Mouse (Mus musculus): ENCODE measurements around the gene Setd3.
"Not testable (repeated sequence)": the region's sequence is repeated elsewhere in the genome, so short reads cannot be mapped to it uniquely, and the experiment has no call there.

Setd3 gene

GRCm38 (mm10) chr12:108135610-108136208, 43.4 kb downstream of the Setd3 start:
- DNase-seq: no peak

- peak; percentile 36 for DNase-seq
These were observed 45.9 kb downstream of the Setd3 start for GRCm38 (mm10) chr12:108133181-108133580.

DNA sequence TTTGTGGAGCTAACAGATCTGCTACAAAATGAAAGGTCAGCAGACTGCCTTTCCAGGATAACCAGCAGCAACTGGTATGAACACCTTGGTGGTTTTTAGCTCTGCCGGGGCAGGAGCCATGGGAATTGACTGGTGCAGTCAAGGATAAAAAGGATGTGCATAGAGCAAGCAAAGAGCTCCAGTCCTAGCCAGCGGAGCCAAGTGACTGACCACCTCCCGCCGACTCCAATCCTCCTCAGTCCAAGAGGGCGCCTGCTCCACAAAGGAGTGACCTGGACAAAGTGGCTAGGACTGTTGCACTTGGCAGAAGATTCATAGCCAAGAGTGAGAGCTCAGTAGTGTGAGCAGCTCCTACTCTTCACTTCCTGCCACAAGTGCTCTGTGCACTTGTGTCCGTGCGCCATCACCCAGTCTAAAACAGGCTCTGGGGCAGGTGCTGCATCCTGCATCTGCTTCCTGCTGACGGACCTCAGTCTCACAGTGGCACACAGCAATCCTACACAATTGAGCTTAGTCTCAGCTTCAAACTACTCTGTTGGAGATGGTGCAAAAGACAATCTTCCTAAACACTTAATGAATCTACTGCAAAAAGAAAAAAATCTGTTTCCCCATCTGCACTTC, 46.6 kb downstream of the Setd3 start:
- DNase-seq: peak; percentile 7

DNA sequence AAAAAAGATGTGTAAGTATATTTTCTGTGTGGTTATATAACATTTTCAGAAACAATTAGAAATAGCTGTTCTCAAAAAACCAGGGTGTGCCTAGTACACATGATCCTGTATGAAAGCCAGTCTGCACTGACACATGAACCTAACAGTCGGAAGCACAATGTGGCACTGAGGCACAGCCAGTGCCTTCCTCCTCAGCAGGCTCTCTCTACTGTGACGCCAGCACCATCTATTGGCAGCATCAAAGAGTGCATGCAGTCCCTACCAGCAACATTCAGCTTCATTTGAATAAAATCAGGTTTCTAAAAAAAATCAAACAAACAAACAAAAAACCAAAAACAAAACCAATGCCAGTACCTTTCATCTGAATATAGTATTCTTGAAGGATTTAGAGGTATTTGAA, 57.8 kb downstream of the Setd3 start:
- DNase-seq: peak; percentile 81

GRCm38 (mm10) chr12:108120434-108120833, 58.7 kb downstream of the Setd3 start:
- DNase-seq: no peak

- peak; percentile 16 for DNase-seq
These were observed 59.2 kb downstream of the Setd3 start for GRCm38 (mm10) chr12:108119930-108120329.

GRCm38 (mm10) chr12:108118902-108119531, 60.1 kb downstream of the Setd3 start:
- DNase-seq: peak; percentile 52

- DNase-seq: no peak
These were observed 60.6 kb downstream of the Setd3 start for GRCm38 (mm10) chr12:108118503-108118901.

DNA sequence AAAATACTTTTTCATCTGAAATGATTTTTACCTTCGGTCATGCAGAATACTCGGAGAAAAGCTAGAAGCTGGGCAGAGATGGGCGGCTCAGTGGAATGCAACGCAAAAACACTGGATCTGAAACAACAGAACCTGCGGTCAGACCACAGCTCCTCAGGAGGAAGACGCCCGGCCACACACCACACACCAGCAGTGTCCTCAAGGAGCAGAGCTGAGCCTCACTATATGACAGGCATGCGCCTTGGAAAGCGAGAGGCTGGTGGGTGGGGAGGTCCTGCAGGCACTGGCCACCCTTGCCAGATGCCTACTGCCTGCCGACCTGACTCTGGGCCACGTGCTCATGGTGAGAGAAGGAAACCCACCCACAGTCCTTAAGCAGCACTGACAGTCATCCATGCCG, 67.9 kb downstream of the Setd3 start:
- no peak for DNase-seq

DNA sequence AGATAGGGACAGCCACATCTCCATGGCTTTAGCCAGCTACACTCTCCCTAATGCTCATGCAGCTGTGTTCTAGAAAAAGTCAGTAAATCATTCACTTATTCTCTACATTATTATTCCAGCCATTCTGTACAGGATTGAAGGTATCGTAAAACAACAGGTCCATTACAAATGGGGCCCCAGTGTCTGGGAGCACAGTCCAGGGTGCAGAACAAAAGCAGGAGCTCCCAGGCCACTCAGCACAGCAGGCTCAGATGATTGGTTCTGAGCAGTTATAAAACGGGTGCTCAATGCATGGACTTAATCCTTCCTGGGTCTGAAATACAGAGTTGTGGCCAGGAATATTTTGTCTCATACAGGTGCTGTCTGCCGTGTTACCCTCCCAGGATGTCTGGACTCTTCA, 68.4 kb downstream of the Setd3 start:
- no peak for DNase-seq

DNA sequence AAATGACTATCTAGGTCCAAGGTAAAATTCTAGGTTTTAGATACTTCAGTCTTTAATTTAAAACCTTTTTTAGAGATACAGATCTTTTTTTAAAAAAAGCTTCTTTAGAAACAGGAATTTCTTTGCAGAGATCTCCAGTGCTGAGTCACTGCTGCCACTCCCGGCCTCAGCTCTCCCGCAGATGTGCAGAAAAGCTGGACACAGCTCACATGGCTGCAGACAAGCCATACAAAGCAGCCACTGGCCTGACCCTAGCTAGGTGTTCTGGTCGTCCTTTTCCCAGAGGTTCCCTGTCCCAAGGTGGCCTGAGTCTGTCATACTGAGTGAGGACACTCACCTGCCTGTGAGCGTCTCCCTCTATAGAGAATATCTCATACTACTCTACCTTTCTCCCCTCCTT, 69.4 kb downstream of the Setd3 start:
- no peak for DNase-seq

DNA sequence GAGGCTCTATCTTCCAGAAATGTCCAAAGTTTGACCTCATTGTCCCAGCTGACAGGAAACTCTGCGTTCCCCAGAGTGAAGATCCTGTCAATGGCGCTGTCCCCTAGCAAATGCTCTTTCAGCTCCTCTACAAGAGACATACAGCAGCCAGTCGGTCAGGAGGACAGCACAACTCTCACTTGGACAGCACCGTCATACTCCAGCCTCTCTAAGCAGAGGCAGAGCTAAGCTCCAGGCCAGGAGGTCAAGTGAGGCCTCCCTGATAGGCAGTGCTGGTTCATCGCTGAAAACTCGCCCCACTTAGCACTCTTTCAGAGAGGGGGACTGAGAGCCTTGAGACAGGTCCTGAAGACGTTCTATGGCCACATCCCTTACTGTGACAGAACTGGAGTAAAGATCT, 70.5 kb downstream of the Setd3 start:
- DNase-seq: not testable (repeated sequence)

- no peak for DNase-seq
These were observed 75.8 kb downstream of the Setd3 start for GRCm38 (mm10) chr12:108103292-108103691.

GRCm38 (mm10) chr12:108102119-108102518, 77.0 kb downstream of the Setd3 start:
- DNase-seq: no peak

- no peak for DNase-seq
These were observed 78.9 kb downstream of the Setd3 start for GRCm38 (mm10) chr12:108100181-108100580.

- DNase-seq: no peak
These were observed 80.7 kb downstream of the Setd3 start for GRCm38 (mm10) chr12:108098201-108098980.

DNA sequence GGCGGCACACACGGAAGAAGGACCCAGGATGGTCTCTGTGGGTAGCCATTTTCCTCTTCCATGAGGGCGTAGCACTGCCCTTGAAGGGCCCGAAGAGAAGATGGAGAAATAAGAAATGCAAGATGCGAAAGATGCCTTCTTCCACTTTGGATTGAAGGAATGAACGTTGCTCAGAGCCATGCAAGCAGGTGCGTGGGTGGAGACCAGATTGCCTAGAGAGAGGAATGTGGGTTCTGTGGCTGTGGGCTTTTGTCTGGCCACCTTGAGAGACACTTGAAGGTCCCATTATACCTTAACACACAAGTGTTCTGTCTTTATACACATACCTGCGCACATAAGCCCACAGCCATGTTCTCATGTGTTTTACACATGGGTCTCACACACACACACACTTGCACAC, 81.5 kb downstream of the Setd3 start:
- DNase-seq: no peak

DNA sequence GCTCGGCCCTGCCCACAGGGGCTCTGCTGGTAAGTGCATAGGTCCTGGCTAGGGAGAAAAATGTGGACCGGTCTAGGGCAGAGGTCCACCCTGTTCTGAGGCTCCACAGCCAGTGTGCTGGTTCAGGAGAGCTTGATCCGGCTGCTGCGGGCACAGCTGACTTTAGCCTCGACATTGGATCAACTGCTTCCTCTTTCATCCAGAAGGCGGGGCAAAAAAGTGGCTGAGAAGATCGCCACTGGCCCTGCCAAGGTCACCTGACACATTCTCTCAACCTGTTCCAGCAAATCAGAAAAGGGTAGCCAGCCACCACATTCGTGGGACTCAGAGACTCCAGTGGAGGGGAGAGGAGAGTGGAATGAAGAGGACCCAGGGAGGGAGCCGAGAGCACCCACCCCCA, 90.9 kb downstream of the Setd3 start:
- no peak for DNase-seq

DNA sequence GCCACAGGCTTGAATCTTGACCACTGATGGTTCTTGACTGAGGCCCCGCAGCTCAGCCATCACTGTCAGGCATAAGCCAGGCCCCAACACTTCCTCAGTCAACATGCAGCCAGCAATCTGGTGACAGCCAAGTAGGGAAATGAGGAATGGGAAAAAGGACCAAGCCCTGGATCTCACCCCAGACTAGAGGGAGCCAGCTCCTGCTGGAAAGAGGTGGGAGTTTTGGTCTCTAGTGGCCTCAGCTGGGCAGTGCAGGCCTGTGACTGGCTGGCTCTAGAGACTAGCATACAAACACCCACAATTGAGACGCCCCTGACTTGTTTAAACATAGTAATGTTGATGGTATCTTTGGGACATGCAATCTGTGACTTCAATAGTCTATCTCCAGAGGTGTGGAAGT, 91.6 kb downstream of the Setd3 start:
- no peak for DNase-seq

DNA sequence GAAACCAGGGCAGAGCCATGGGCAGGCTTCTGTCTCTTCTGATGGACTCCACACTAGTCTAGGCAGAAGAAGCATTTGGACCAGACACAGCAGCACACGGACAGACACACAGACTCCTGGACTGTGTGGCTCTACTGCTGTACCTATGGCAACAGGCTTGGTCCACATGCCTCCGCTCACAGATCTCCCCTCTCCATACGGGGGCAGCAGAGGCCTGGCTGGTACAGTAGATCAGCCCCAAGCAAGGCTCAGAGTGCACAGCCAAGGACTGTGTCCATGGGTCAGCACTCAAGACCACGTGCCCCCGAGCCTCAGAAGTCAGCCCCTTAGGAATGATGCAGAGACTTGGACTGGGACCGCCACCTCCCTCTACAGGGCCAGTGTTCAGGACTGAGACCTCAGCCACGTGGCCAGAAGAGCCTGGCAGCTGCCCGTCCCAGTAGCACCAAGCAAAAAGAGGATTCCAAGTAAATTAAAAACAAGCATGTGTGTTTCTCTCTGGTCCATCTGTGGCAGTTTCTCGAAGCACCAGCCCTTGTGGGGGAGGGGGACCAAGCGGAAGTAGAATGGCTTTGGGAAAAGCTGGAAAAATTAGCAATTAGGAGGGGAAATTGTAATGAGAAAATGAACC, 100.9 kb downstream of the Setd3 start:
- DNase-seq: peak; percentile 18

- no peak for DNase-seq
These were observed 106.2 kb downstream of the Setd3 start for GRCm38 (mm10) chr12:108072907-108073306.

DNA sequence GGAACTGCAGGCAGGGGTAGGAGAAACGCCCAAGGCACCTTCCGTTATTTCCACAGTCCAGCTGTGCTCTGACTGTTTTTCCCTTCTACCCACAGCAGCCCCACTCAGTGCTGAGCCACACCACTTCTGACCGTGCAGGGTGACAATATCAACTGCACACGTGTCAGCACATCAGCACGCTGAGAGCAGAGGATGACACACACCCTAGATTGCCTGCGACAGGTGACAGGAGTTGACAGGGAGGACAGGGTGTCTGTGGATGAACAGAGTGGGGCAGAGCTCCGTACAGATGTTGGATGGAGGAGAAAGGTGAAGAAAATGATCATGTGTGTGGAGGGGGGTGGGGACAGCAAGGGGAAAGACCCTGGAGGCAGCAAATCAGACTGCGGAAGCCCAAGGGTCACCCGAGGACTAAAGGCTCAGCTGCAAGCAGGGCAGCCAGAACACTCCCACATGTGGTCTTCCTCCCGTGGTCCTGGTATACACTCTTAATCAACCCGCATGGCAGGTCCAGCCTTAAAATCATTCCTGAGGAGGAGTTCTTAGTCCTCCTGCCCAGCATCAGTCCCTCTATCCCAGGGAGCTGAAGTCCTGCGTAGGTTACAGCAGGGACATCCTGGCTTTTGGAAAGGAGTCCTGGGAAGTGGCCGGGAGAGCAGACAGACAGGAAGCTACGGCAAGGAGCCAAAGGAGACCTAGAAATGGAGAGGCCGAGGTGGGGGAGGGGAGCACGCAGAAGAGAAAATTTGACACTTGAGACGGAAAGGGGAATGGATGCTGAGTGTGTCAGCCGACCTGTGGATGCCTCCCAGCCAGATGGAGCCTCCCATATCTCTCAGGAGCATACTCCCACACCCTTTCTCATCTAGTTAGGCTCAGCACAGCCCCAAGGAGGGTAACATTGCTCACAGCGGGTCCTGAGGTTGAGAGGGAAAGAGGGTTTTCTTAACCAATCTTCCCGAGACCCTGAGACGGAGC, 108.1 kb downstream of the Setd3 start:
- peak; percentile 55 for DNase-seq
